Comparison of ENCODE assay signal across 8 mouse cellular contexts in the genomic region with DNA sequence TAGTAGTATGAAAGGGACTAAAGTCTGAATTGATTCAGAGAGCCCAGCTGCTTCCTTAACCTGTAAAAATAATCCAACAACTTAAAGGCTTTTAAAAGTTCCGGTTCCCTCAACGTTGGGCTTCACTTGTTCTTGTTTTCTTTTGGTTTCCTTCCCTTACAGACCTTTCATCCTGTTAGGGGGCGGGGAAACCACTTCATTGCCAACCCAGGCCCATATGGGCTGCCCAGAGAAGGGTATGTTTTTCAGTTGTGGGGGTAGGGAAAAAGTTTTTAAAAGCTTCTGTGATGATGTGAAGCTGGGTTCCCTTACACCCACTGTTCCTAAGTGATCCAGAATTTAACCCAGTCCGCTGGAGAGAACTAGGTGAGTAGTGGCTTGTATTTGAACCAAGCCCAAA. TPM values are rescaled to one million over a fixed set of nuclear protein-coding genes. Genes with fewer than 3 reads are reported as not detected.
DNase-seq lines count a peak whose midpoint lies in the region; ATAC-seq lines count a peak whose summit lies in the region.

No protein-coding gene starts in this region.

- peak overlapping the region; percentile 81 for H3K27ac ChIP-seq in forebrain, embryonic 12.5 days
- H3K27ac ChIP-seq in limb, embryonic 13.5 days, result 0 out of 2 replicates have a peak overlapping the region, but pooled peaks have one; percentile 33
- peak overlapping the region; percentile 92 for H3K27ac ChIP-seq in neural tube, embryonic 13.5 days (replicated peaks)

- no peaks in the 10 kb centered on the region for H3K9me3 ChIP-seq in forebrain, embryonic 12.5 days
- no peaks in the 10 kb centered on the region for H3K9me3 ChIP-seq in limb, embryonic 13.5 days
- H3K9me3 ChIP-seq in neural tube, embryonic 13.5 days, result no peaks in the 10 kb centered on the region

- H3K36me3 ChIP-seq in forebrain, embryonic 12.5 days (replicated peaks), result peaks cover 7% of the 10 kb centered on the region; the same call in 1 of the 2 replicates
- peaks cover 12% of the 10 kb centered on the region for H3K36me3 ChIP-seq in limb, embryonic 13.5 days
- no peaks in the 10 kb centered on the region for H3K36me3 ChIP-seq in neural tube, embryonic 13.5 days

- WGBS in forebrain, embryonic 12.5 days, result 11% methylated on average over 4 of the region's 4 CpGs
- 3% methylated on average over 4 of the region's 4 CpGs for WGBS in limb, embryonic 13.5 days
- WGBS in neural tube, embryonic 13.5 days, result 8% methylated on average over 4 of the region's 4 CpGs

- H3K27me3 ChIP-seq in forebrain, embryonic 12.5 days, result no peaks in the 10 kb centered on the region
- no peaks in the 10 kb centered on the region for H3K27me3 ChIP-seq in limb, embryonic 13.5 days
- no peaks in the 10 kb centered on the region for H3K27me3 ChIP-seq in neural tube, embryonic 13.5 days

- peak overlapping the region; percentile 83 for H3K4me2 ChIP-seq in forebrain, embryonic 12.5 days
- H3K4me2 ChIP-seq in limb, embryonic 13.5 days (replicated peaks), result peak overlapping the region; percentile 80
- peak overlapping the region; percentile 78 for H3K4me2 ChIP-seq in neural tube, embryonic 13.5 days

- peak overlapping the region; percentile 89 for H3K4me3 ChIP-seq in forebrain, embryonic 12.5 days (replicated peaks)
- H3K4me3 ChIP-seq in limb, embryonic 13.5 days, result peak overlapping the region; percentile 89
- H3K4me3 ChIP-seq in neural tube, embryonic 13.5 days, result peak overlapping the region; percentile 94

- peak; percentile 79 for DNase-seq in A20 (ENCODE audit: low read depth, low spot score)
- peak; percentile 49 to 64 for DNase-seq in CD8-positive naive resting alpha-beta T cell, adult 2 months (ENCODE audit: low read depth in 2 of 2, low spot score in 2 of 2)
- DNase-seq in adipocyte (ENCODE audit: low spot score), result no peak
- DNase-seq in testis, postnatal 14 days (ENCODE audit: low spot score), result no peak
- DNase-seq in cerebellum, postnatal 14 days, result no peak

- H3K9ac ChIP-seq in forebrain, embryonic 12.5 days, result peak overlapping the region; percentile 94
- H3K9ac ChIP-seq in limb, embryonic 13.5 days, result peak overlapping the region; percentile 96
- peak overlapping the region; percentile 94 for H3K9ac ChIP-seq in neural tube, embryonic 13.5 days

- H3K4me1 ChIP-seq in forebrain, embryonic 12.5 days, result peaks cover 41% of the 10 kb centered on the region
- H3K4me1 ChIP-seq in limb, embryonic 13.5 days, result peaks cover 51% of the 10 kb centered on the region
- H3K4me1 ChIP-seq in neural tube, embryonic 13.5 days (replicated peaks), result peaks cover 48% of the 10 kb centered on the region

- no peak for ATAC-seq in forebrain, embryonic 12.5 days (ENCODE audit: low FRiP score)
- no peak for ATAC-seq in limb, embryonic 13.5 days (ENCODE audit: low FRiP score, low read depth)
- ATAC-seq in neural tube, embryonic 13.5 days (ENCODE audit: low read depth), result no peak

RNA-seq across cellular contexts. Expression of gene Cep68, which starts 1.0 kb away (rescaled TPM):
- 36.3 and 41.2 TPM in 2 replicates for polyA plus RNA-seq in forebrain, embryonic 12.5 days (2016; fragmentation: Nextera tagmentation; extraction: Ambion mirVana)
- polyA plus RNA-seq in limb, embryonic 13.5 days (2015; fragmentation: Nextera tagmentation; extraction: Ambion mirVana), result 33.3 and 36.8 TPM in 2 replicates
- 28.4 and 29.3 TPM in 2 replicates for polyA plus RNA-seq in neural tube, embryonic 13.5 days (2015; fragmentation: Nextera tagmentation; extraction: Ambion mirVana)

RNA-seq across cellular contexts. Expression of gene Rab1a, which starts 47.0 kb away (rescaled TPM):
- 270 and 283 TPM in 2 replicates for polyA plus RNA-seq in forebrain, embryonic 12.5 days (2016; fragmentation: Nextera tagmentation; extraction: Ambion mirVana)
- 268 TPM in 2 replicates for polyA plus RNA-seq in limb, embryonic 13.5 days (2015; fragmentation: Nextera tagmentation; extraction: Ambion mirVana)
- polyA plus RNA-seq in neural tube, embryonic 13.5 days (2015; fragmentation: Nextera tagmentation; extraction: Ambion mirVana), result 315 and 339 TPM in 2 replicates

Comparison
In these comparisons a context has a peak if more than half of its experiments do, and no peak if none do; other contexts are left out.
1. DNase-seq: peak in A20 (single experiment) and CD8-positive naive resting alpha-beta T cell, adult 2 months (2 of 2); none in adipocyte (single experiment), testis, postnatal 14 days (single experiment) and cerebellum, postnatal 14 days (0 of 2).
2. H3K27ac ChIP-seq: peak in every context shown above with its lines; median percentile 92 in neural tube, embryonic 13.5 days; 81 in forebrain, embryonic 12.5 days; 33 in limb, embryonic 13.5 days.
3. Peak in every context shown above with its lines, with median percentiles within 50 percentile points of each other: H3K4me2 ChIP-seq, H3K4me3 ChIP-seq and H3K9ac ChIP-seq.